Mouse (Mus musculus) lung, embryonic 14.5 days (tissue): ENCODE results near the gene Gtse1. TPM values are rescaled to one million over a fixed set of nuclear protein-coding genes. Genes with fewer than 3 reads are reported as not detected.

Experiments
- ATAC-seq: fragments of 200-750 bp; cut with Nextera tagmentation; 2 replicates; pipeline ENCODE4 v1.8.0; 2017; ENCODE audit warnings: mild to moderate bottlenecking, moderate TSS enrichment, moderate library complexity; ENCODE audit not compliant: insufficient read depth
- DNase-seq: peaks from one replicate; pipeline ENCODE4 v3.0.0-alpha.2; 2015
- H3K27ac ChIP-seq: fragments of 300-500 bp; sonication (generic); 2 replicates; pipeline ENCODE4 v1.5.1; 2014; ENCODE audit warnings: low read depth, mild to moderate bottlenecking, moderate library complexity
- H3K27me3 ChIP-seq: fragments of 300-500 bp; sonication (generic); 2 replicates; pipeline ENCODE4 v1.6.1; 2014; ENCODE audit warnings: low read length, control low read depth; ENCODE audit not compliant: insufficient read depth
- H3K36me3 ChIP-seq: fragments of 300-500 bp; sonication (generic); 2 replicates; pipeline ENCODE4 v1.6.1; 2014; ENCODE audit warnings: control low read depth; ENCODE audit not compliant: insufficient read depth
- H3K4me1 ChIP-seq: fragments of 300-500 bp; sonication (generic); 2 replicates; pipeline ENCODE4 v1.6.1; 2014; ENCODE audit warnings: antibody characterized with exemption, control low read depth; ENCODE audit not compliant: insufficient read depth
- H3K4me2 ChIP-seq: fragments of 300-500 bp; sonication (generic); 2 replicates; pipeline ENCODE4 v1.6.1; 2014; ENCODE audit warnings: mild to moderate bottlenecking
- H3K4me3 ChIP-seq: fragments of 300-500 bp; sonication (generic); 2 replicates; pipeline ENCODE4 v1.5.1; 2014; ENCODE audit warnings: low read depth, low read length
- H3K9ac ChIP-seq: fragments of 300-500 bp; sonication (generic); 2 replicates; pipeline ENCODE4 v1.6.1; 2014
- H3K9me3 ChIP-seq: fragments of 300-500 bp; sonication (generic); 2 replicates; pipeline ENCODE4 v1.6.1; 2016; ENCODE audit warnings: low read depth, low read length, control low read depth
- CTCF ChIP-seq: IDR thresholded peaks from 2 replicates; pipeline ENCODE4 v1.5.1; 2016; ENCODE audit warnings: antibody characterized with exemption, low read depth
- WGBS: fragments of 180-500 bp; shearing (Covaris S2); extraction: QIAGEN DNeasy Blood & Tissue Kit; methylation state at CpG from one replicate; pipeline ENCODE4 v1.1.7; 2014; 5-methylcytosine and 5-hydroxymethylcytosine counted together
- polyA plus RNA-seq: library from polyadenylated mRNA; unstranded; fragments of >200 nt; fragmentation: Nextera tagmentation; extraction: Ambion mirVana; gene quantifications from 2 replicates; pipeline ENCODE4 v1.2.1, GENCODE M21; 2014

Gene Gtse1
- polyA plus RNA-seq, 1 experiment from 2014 or later, result 36.2 TPM

DNA sequence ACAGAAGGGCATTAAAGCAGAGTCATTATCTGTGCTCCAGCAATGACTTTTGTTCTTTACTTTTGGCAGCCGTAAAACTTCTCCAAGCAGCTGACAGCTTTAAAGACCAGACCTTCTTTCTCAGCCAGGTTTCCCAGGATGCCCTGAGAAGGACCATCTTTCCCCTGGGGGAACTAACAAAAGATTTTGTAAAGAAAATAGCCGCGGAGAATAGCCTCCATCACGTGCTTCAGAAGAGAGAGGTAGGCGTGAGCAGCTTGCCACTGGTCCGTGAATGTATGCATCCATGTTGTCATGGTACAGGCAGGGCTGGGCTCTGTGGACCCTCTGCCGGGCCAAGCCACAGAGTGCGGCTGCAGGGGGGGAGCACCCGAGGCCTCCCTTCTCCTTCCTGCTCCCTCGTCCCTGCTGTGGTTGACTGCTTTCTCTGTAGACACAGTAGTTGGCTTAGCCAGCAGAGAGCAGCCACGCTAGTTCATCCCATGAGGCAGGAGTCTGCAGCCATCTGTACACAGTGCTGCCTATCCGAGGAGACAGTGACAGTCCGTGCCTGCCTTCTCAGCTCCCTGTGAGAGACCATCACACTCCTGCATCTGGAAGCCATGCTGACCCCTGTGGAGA is 33.1 kb downstream of the Gtse1 start:
- Histone ChIP-seq H3K4me1 (no peaks in the 10 kb centered on the region), H3K27me3 (no peaks in the 10 kb centered on the region), H3K9me3 (no peaks in the 10 kb centered on the region), H3K36me3 (peaks cover 83% of the 10 kb centered on the region), H3K9ac (no peak overlapping the region), H3K4me2 (no peak overlapping the region), H3K4me3 (no peak overlapping the region), H3K27ac (no peak overlapping the region)
- ATAC-seq, result no peak
- DNase-seq, result no peak
- TF ChIP-seq CTCF, result no peak
- 84% methylated on average over 13 of the region's 13 CpGs for WGBS

DNA sequence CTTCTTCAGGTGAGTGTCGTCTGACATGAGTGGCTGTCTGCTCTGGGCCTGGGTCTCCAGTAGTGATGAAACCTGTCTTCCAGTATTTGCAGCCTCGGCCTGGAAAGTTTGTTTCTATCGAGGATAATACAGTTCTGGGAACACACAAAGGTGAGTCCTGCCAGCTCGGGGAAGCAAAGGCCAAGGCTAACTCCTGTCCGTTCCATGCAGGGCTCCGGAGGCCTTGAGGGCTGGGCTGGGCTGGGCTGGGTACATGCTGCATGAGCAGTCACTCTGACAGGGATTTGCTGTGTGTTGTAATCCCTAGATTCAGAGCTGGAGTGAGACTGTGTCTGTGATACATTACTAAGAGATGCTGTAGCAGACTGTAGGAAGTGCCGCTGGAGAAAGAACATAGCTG is 34.3 kb downstream of the Gtse1 start:
- WGBS, result 86% methylated on average over 7 of the region's 7 CpGs
- H3K9me3 ChIP-seq, result no peaks in the 10 kb centered on the region
- H3K9ac ChIP-seq, result no peak overlapping the region
- TF ChIP-seq CTCF, result no peak
- no peak overlapping the region for H3K27ac ChIP-seq
- no peaks in the 10 kb centered on the region for H3K4me1 ChIP-seq
- H3K36me3 ChIP-seq, result peaks cover 85% of the 10 kb centered on the region
- H3K27me3 ChIP-seq, result no peaks in the 10 kb centered on the region
- no peak overlapping the region for H3K4me3 ChIP-seq
- H3K4me2 ChIP-seq, result no peak overlapping the region
- DNase-seq (no peak), ATAC-seq (no peak)

DNA sequence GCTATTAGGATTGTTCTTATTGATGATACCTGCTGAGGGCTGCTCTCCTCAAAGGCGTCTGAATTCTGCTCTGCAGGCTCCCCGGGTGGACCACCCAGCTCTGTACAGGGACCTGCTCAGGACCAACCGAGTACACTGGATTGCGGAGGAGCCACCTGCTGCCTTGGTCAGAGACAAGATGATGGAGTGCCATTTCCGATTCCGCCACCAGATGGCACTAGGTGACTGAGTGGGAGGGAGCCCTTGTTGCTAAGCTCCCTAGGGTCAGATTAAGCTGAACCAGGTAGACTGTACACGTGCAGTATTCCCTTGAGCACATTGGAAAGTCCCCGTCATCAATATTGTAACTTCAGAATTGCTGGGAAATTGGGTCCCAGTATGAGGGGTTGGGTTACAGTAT is 36.7 kb downstream of the Gtse1 start:
- no peak overlapping the region for H3K4me3 ChIP-seq
- H3K27me3 ChIP-seq, result no peaks in the 10 kb centered on the region
- no peaks in the 10 kb centered on the region for H3K4me1 ChIP-seq
- no peak overlapping the region for H3K4me2 ChIP-seq
- no peak overlapping the region for H3K9ac ChIP-seq
- H3K36me3 ChIP-seq, result peaks cover 88% of the 10 kb centered on the region
- peak; percentile 95 for TF ChIP-seq CTCF
- no peaks in the 10 kb centered on the region for H3K9me3 ChIP-seq
- H3K27ac ChIP-seq, result no peak overlapping the region
- ATAC-seq (peak; percentile 56), DNase-seq (peak; percentile 89)
- 12% methylated on average over 8 of the region's 8 CpGs for WGBS

DNA sequence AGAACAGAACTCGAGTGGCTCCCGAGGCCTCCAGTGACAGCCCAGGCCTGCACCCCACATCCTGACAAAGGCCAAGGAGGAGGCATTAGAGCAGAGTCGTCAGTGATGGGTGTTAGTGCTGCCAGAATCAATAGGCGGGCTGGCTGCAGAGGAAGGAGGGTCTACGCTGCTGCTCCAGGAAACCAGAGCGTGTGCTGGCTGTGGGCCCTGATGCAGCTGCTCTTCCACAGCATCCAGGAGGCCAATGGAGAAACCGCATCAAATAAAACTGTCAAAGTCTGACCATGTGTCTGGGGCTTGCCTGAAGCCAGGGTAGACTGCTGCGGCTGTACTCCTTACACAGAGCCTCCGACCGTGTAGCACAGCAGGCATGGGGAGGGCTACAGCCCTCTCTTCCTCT is 37.6 kb downstream of the Gtse1 start:
- no peak overlapping the region for H3K4me2 ChIP-seq
- no peaks in the 10 kb centered on the region for H3K4me1 ChIP-seq
- H3K27me3 ChIP-seq, result no peaks in the 10 kb centered on the region
- WGBS, result 83% methylated on average over 10 of the region's 10 CpGs
- no peak overlapping the region for H3K4me3 ChIP-seq
- no peak overlapping the region for H3K27ac ChIP-seq
- H3K9ac ChIP-seq, result no peak overlapping the region
- no peaks in the 10 kb centered on the region for H3K9me3 ChIP-seq
- no peak for TF ChIP-seq CTCF
- peaks cover 83% of the 10 kb centered on the region for H3K36me3 ChIP-seq
- no peak for DNase-seq
- no peak for ATAC-seq

DNA sequence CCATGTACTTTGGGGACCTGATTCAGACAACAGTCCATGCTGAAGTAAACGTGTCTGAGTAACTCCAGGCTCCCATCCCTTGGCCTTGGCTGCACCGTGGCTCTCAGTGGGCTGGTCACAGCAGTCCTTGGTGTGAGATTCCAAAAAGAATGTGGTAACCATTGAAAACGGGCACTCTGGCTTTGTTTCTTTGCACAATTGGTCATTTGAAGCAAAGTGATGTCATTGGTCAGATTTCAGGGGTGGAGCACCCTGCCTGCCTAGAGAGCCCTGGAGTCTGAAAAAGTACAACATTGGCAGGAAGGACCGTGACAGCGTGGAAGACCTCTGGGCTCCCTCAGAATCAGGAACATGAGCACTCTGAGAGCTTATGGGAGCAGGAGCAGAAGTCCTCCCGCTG is 39.9 kb downstream of the Gtse1 start:
- ATAC-seq, result no peak

DNA sequence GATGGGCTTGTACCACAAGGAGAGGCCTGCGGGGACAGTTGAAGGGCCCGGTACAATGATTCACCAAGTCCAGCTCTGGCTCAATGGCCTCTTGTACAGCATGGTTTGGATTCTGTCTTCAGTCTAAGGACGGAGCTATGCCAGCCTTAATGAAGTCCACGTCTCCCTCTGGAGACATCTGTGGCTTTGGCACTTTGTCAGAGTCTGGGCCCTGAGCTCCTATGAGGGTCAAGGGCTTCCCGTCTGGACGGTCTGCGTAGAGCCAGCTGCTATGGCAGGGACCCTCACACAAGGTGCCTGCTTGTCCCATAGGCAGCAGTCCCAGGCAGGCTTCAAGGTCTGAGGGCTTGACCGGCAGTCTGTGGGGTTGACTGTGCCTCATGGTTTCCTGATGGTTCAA is 40.8 kb downstream of the Gtse1 start:
- no peak overlapping the region for H3K9ac ChIP-seq
- peaks cover 61% of the 10 kb centered on the region for H3K36me3 ChIP-seq

More for the DNA sequence above, 39.9 kb downstream of the Gtse1 start:
- no peak for DNase-seq
- no peaks in the 10 kb centered on the region for H3K9me3 ChIP-seq
- 73% methylated on average over 6 of the region's 6 CpGs for WGBS
- no peaks in the 10 kb centered on the region for H3K27me3 ChIP-seq
- H3K9ac ChIP-seq, result no peak overlapping the region
- peaks cover 70% of the 10 kb centered on the region for H3K36me3 ChIP-seq
- H3K4me1 ChIP-seq, result no peaks in the 10 kb centered on the region
- no peak overlapping the region for H3K4me2 ChIP-seq
- TF ChIP-seq CTCF, result no peak
- no peak overlapping the region for H3K27ac ChIP-seq
- no peak overlapping the region for H3K4me3 ChIP-seq

DNA sequence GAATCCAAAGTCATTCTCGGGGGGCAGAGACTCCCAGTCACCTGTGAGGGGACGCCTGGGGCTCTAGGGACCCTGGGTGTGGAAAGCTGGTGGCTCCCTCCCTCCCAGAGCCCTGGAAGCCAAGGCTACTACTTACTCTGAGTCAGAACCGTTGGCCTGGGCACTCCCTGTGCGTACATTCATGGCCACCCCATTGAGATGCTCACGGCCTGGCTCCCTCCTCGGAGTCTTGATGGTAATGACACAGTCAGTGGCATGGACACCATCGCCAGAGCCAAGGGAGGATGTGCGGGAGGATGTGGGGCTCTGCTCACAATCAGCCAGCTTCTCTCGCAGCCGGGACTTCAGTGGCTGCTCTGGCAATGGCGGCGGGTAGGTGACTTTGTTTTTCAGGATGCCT is 41.3 kb downstream of the Gtse1 start:
- H3K36me3 ChIP-seq, result peaks cover 56% of the 10 kb centered on the region
- no peaks in the 10 kb centered on the region for H3K9me3 ChIP-seq
- no peak for DNase-seq
- H3K4me1 ChIP-seq, result no peaks in the 10 kb centered on the region
- no peaks in the 10 kb centered on the region for H3K27me3 ChIP-seq
- ATAC-seq, result no peak
- no peak overlapping the region for H3K4me2 ChIP-seq
- H3K9ac ChIP-seq, result no peak overlapping the region
- no peak overlapping the region for H3K4me3 ChIP-seq
- H3K27ac ChIP-seq, result no peak overlapping the region
- WGBS, result 73% methylated on average over 12 of the region's 12 CpGs
- TF ChIP-seq CTCF, result no peak

More for the DNA sequence above, 40.8 kb downstream of the Gtse1 start:
- WGBS, result 78% methylated on average over 8 of the region's 8 CpGs
- Histone ChIP-seq H3K4me2 (no peak overlapping the region), H3K4me3 (no peak overlapping the region), H3K27me3 (no peaks in the 10 kb centered on the region), H3K27ac (no peak overlapping the region), H3K4me1 (no peaks in the 10 kb centered on the region), H3K9me3 (no peaks in the 10 kb centered on the region)
- no peak for TF ChIP-seq CTCF
- DNase-seq, result no peak
- ATAC-seq, result no peak

DNA sequence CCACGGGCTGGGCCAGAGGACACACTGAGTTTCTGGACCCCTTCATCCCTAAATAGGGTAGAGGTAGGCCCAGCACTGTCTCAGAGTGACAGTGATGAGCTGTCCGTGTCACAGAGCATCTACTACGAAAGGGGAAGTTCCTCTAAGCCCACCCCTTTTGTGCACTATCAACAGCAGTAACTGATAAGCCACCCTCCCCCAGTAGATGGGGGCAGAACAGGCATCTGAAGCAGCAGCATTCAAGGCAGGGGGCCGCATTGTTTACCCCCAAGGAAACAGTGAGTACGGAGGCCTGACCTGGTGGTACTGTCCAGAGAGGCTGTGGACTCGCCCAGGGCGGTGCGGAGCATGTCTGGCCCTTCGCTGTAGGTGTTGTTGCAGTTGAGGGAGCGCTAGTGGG is 43.0 kb downstream of the Gtse1 start:
- Histone ChIP-seq H3K27me3 (no peaks in the 10 kb centered on the region), H3K36me3 (peaks cover 42% of the 10 kb centered on the region), H3K27ac (no peak overlapping the region), H3K9me3 (no peaks in the 10 kb centered on the region), H3K4me1 (no peaks in the 10 kb centered on the region), H3K4me3 (no peak overlapping the region), H3K4me2 (no peak overlapping the region), H3K9ac (no peak overlapping the region)
- no peak for TF ChIP-seq CTCF
- ATAC-seq (no peak), DNase-seq (no peak)
- 70% methylated on average over 10 of the region's 10 CpGs for WGBS
